19 mouse cellular contexts compared by ENCODE assay signal in genomic region chr16:32687221-32687620, GRCm38 (mm10). TPM values are rescaled to one million over a fixed set of nuclear protein-coding genes. Genes with fewer than 3 reads are reported as not detected.
A peak's percentile ranks its signal among the peaks of the same experiment; 100 is the strongest.
DNase-seq lines count a peak whose midpoint lies in the region; ATAC-seq and TF ChIP-seq lines count a peak whose summit lies in the region.
"Had no signal": no experiment of that assay in that cellular context is flagged by ENCODE, and none has a peak within 500 bp of the region (broad histone marks: within the 10 kb centered on the region; RNA-seq: fewer than 3 reads in every experiment).

No protein-coding gene starts in this region.

- H3K9ac ChIP-seq in lung, postnatal 0 days (replicated peaks; ENCODE audit: low read depth): no peak overlapping the region
- H3K9ac ChIP-seq in stomach, postnatal 0 days (ENCODE audit: low read length): no peak overlapping the region
- H3K9ac ChIP-seq: heart, embryonic 15.5 days; limb, embryonic 12.5 days; neural tube, embryonic 15.5 days; stomach, embryonic 15.5 days had no signal

- H3K27me3 ChIP-seq in lung, postnatal 0 days (replicated peaks; ENCODE audit: insufficient read depth, low read length): no peaks in the 10 kb centered on the region
- no peaks in the 10 kb centered on the region for H3K27me3 ChIP-seq in stomach, postnatal 0 days (ENCODE audit: control insufficient read depth, insufficient read depth, low read length)
- H3K27me3 ChIP-seq: heart, embryonic 15.5 days; limb, embryonic 12.5 days; megakaryocyte, embryonic 14.5 days; neural tube, embryonic 15.5 days; stomach, embryonic 15.5 days had no signal

- no peak overlapping the region for H3K27ac ChIP-seq in lung, postnatal 0 days (ENCODE audit: low read length)
- H3K27ac ChIP-seq in stomach, postnatal 0 days (replicated peaks): no peak overlapping the region
- H3K27ac ChIP-seq: heart, embryonic 15.5 days; left cerebral cortex, adult 2 months; limb, embryonic 12.5 days; neural tube, embryonic 15.5 days; stomach, embryonic 15.5 days had no signal

- WGBS in lung, postnatal 0 days: 80% methylated on average over 5 of the region's 5 CpGs
- 80% methylated on average over 5 of the region's 5 CpGs for WGBS in lung, adult 2 months
- WGBS in stomach, postnatal 0 days: 82% methylated on average over 5 of the region's 5 CpGs

- no peaks in the 10 kb centered on the region for H3K36me3 ChIP-seq in lung, postnatal 0 days (ENCODE audit: insufficient read depth, low read length)
- peaks cover 6% of the 10 kb centered on the region; the same call in 1 of the 2 replicates for H3K36me3 ChIP-seq in stomach, postnatal 0 days (ENCODE audit: control insufficient read depth, insufficient read depth, low read length)

- no peak for TF ChIP-seq POLR2A in lung, adult 2 months (IDR thresholded peaks at IDR 0.05; ENCODE audit: borderline replicate concordance, extremely low read depth, low read depth, low read length)

- no peak overlapping the region for H3K4me2 ChIP-seq in lung, postnatal 0 days (replicated peaks; ENCODE audit: low read depth, low read length)
- no peak overlapping the region for H3K4me2 ChIP-seq in stomach, postnatal 0 days (replicated peaks; ENCODE audit: low read depth)
- H3K4me2 ChIP-seq: heart, embryonic 15.5 days; limb, embryonic 12.5 days; neural tube, embryonic 15.5 days; stomach, embryonic 15.5 days had no signal

- no peaks in the 10 kb centered on the region for H3K9me3 ChIP-seq in lung, postnatal 0 days (ENCODE audit: low read length)
- H3K9me3 ChIP-seq in stomach, postnatal 0 days (ENCODE audit: control insufficient read depth, low read length): no peaks in the 10 kb centered on the region
- H3K9me3 ChIP-seq: heart, embryonic 15.5 days; limb, embryonic 12.5 days; megakaryocyte, embryonic 14.5 days; neural tube, embryonic 15.5 days; stomach, embryonic 15.5 days had no signal

- no peak for DNase-seq in lung, postnatal 0 days (ENCODE audit: low spot score)
- no peak for DNase-seq in lung, adult 2 months
- peak; percentile 84 for DNase-seq in ZHBTc4 (ENCODE audit: low read depth, low spot score)
- no peak for DNase-seq in stomach, postnatal 0 days (ENCODE audit: low spot score)
- DNase-seq in ovary, adult 18-20 months (ENCODE audit: low spot score): no peak
- DNase-seq in kidney, postnatal 14 days: no peak
- DNase-seq: adrenal gland, postnatal 25 days; cerebellum, adult 8-10 months; heart, adult 11 months; kidney, adult 9 months; lung, adult 18-20 months; thymus, postnatal 36 days had no signal

- 0 out of 2 replicates have a peak, but pooled peaks cover 2% of the 10 kb centered on the region for H3K4me1 ChIP-seq in lung, postnatal 0 days (ENCODE audit: insufficient read depth, low read depth, low read length)
- no peaks in the 10 kb centered on the region for H3K4me1 ChIP-seq in lung, adult 2 months (ENCODE audit: control insufficient read depth, insufficient read depth, low read length)
- H3K4me1 ChIP-seq in stomach, postnatal 0 days (replicated peaks; ENCODE audit: control insufficient read depth, insufficient read depth): no peaks in the 10 kb centered on the region
- H3K4me1 ChIP-seq: limb, embryonic 12.5 days; neural tube, embryonic 15.5 days; stomach, embryonic 15.5 days had no signal

- ATAC-seq in lung, postnatal 0 days: no peak
- peak; percentile 52 for ATAC-seq in CD4-positive, CD25-positive, alpha-beta regulatory T cell, adult 4 months
- ATAC-seq in stomach, postnatal 0 days (ENCODE audit: low FRiP score, low TSS enrichment): no peak

- H3K4me3 ChIP-seq in lung, postnatal 0 days (ENCODE audit: low read depth, low read length): no peak overlapping the region
- no peak overlapping the region for H3K4me3 ChIP-seq in lung, adult 2 months (replicated peaks; ENCODE audit: extremely low read depth, low read depth, low read length)
- H3K4me3 ChIP-seq in stomach, postnatal 0 days (ENCODE audit: low read depth, low read length): no peak overlapping the region
- H3K4me3 ChIP-seq: heart, embryonic 15.5 days; left cerebral cortex, adult 2 months; limb, embryonic 12.5 days; megakaryocyte, embryonic 14.5 days; neural tube, embryonic 15.5 days; stomach, embryonic 15.5 days had no signal

- peak; percentile 38 for TF ChIP-seq CTCF in lung, postnatal 0 days (IDR thresholded peaks at IDR 0.05)
- no peak for TF ChIP-seq CTCF in lung, adult 2 months (IDR thresholded peaks at IDR 0.05; ENCODE audit: insufficient read depth, low read length)
- TF ChIP-seq CTCF in stomach, postnatal 0 days (IDR thresholded peaks at IDR 0.05; ENCODE audit: low read depth): peak; percentile 43

- no peak for TF ChIP-seq EP300 in lung, postnatal 0 days (IDR thresholded peaks at IDR 0.05)
- no peak for TF ChIP-seq EP300 in stomach, postnatal 0 days (optimal IDR thresholded peaks at IDR 0.05)

RNA-seq across cellular contexts. Expression of gene Tnk2, which starts 43.5 kb away (rescaled TPM):
- 19.8 and 22.4 TPM in 2 replicates for polyA plus RNA-seq in lung, postnatal 0 days (2015; fragmentation: Nextera tagmentation; extraction: Ambion mirVana)
- 107 and 119 TPM in 2 replicates for polyA plus RNA-seq in lung, adult 2 months (2012; rRNA removed)
- 1 to 10 TPM; 4.8 to 8.9 TPM for polyA plus RNA-seq in CD4-positive, CD25-positive, alpha-beta regulatory T cell, adult 4 months (2017; shearing (Covaris generic))
- 17.1 and 21.0 TPM in 2 replicates for polyA plus RNA-seq in stomach, postnatal 0 days (2015; fragmentation: Nextera tagmentation; extraction: Ambion mirVana)

RNA-seq across cellular contexts. Expression of gene Muc4, which starts 48.5 kb away (rescaled TPM):
- polyA plus RNA-seq in lung, postnatal 0 days (2015; fragmentation: Nextera tagmentation; extraction: Ambion mirVana): 4.1 and 5.4 TPM in 2 replicates
- 17.3 and 18.9 TPM in 2 replicates for polyA plus RNA-seq in lung, adult 2 months (2012; rRNA removed)
- polyA plus RNA-seq in CD4-positive, CD25-positive, alpha-beta regulatory T cell, adult 4 months (2017; shearing (Covaris generic)): not detected
- 2.5 and 2.8 TPM in 2 replicates for polyA plus RNA-seq in stomach, postnatal 0 days (2015; fragmentation: Nextera tagmentation; extraction: Ambion mirVana)
- polyA plus RNA-seq: heart, embryonic 15.5 days; limb, embryonic 12.5 days had no signal
